Mouse (Mus musculus) forebrain, embryonic 14.5 days (tissue): ENCODE results near the gene Gm21149. TPM values are rescaled to one million over a fixed set of nuclear protein-coding genes. Genes with fewer than 3 reads are reported as not detected.
"Not testable (repeated sequence)": the region's sequence is repeated elsewhere in the genome, so short reads cannot be mapped to it uniquely, and the experiment has no call there.

Experiments used
- ATAC-seq: fragments of 200-750 bp; cut with Nextera tagmentation; 2 replicates; pipeline ENCODE4 v1.8.0; 2017; ENCODE audit warnings: mild to moderate bottlenecking, moderate library complexity
- DNase-seq: peaks from one replicate; pipeline ENCODE4 v3.0.0-alpha.2; 2015; ENCODE audit warnings: low spot score
- H3K27ac ChIP-seq: fragments of 300-500 bp; sonication (generic); 2 replicates; pipeline ENCODE4 v1.5.1; 2014; ENCODE audit warnings: low read depth, mild to moderate bottlenecking, control low read depth, low read length, moderate library complexity
- H3K27me3 ChIP-seq: fragments of 300-500 bp; sonication (generic); replicated peaks from 2 replicates; pipeline ENCODE4 v1.6.1; 2014; ENCODE audit warnings: low read length, control low read depth, mixed read lengths; ENCODE audit not compliant: control insufficient read depth, insufficient read depth
- H3K36me3 ChIP-seq: fragments of 300-500 bp; sonication (generic); 2 replicates; pipeline ENCODE4 v1.6.1; 2014; ENCODE audit warnings: low read length, control low read depth; ENCODE audit not compliant: control insufficient read depth, insufficient read depth
- H3K4me1 ChIP-seq: fragments of 300-500 bp; sonication (generic); 2 replicates; pipeline ENCODE4 v1.6.1; 2014; ENCODE audit warnings: antibody characterized with exemption, low read length, control low read depth; ENCODE audit not compliant: control insufficient read depth, insufficient read depth
- H3K4me2 ChIP-seq: fragments of 300-500 bp; sonication (generic); 2 replicates; pipeline ENCODE4 v1.6.1; 2014; ENCODE audit warnings: mild to moderate bottlenecking, control low read depth, low read length
- H3K4me3 ChIP-seq: fragments of 300-500 bp; sonication (generic); 2 replicates; pipeline ENCODE4 v1.5.1; 2014; ENCODE audit warnings: low read depth, low read length, control low read depth
- H3K9ac ChIP-seq: fragments of 300-500 bp; sonication (generic); 2 replicates; pipeline ENCODE4 v1.6.1; 2014; ENCODE audit warnings: mild to moderate bottlenecking, low read length, control low read depth, moderate library complexity
- H3K9me3 ChIP-seq: fragments of 300-500 bp; sonication (generic); replicated peaks from 2 replicates; pipeline ENCODE4 v1.6.1; 2016; ENCODE audit warnings: low read length, control low read depth, mixed read lengths; ENCODE audit not compliant: control insufficient read depth
- WGBS: fragments of 180-500 bp; shearing (Covaris S2); extraction: QIAGEN DNeasy Blood & Tissue Kit; methylation state at CpG from one replicate; pipeline ENCODE4 v1.1.7; 2014; 5-methylcytosine and 5-hydroxymethylcytosine counted together
- polyA plus RNA-seq: library from polyadenylated mRNA; unstranded; fragments of >200 nt; fragmentation: Nextera tagmentation; extraction: Ambion mirVana; gene quantifications from 2 replicates; pipeline ENCODE4 v1.2.1, GENCODE M21; 2014

Gene Gm21149
- not detected in 2 replicates for polyA plus RNA-seq

DNA sequence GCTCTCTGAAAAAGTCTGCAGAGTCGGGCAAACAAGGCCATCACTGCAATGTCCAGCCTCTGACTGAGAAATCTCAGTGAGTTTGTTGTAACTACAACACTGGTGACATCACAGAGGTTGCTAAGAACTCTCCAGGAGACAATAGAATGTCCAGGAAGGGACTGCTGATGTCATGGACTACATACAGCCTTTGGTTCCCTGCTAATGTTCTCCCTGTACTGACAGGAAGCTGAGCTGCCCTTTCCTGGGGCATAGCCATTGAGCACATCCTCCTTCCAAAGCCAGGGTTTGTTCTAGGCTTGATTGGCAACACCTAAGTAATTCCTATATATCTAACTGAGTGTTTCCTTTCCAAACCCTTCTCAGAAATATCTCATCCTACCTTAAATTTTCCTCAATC lies at the start of gene Gm21149:
Gm21149 (minus strand) TSS at position 101 of the 400 bp plus-strand sequence.
- not testable (repeated sequence) for H3K9ac ChIP-seq, H3K27ac ChIP-seq, H3K9me3 ChIP-seq, H3K27me3 ChIP-seq, H3K4me1 ChIP-seq, DNase-seq, H3K4me2 ChIP-seq, H3K36me3 ChIP-seq, H3K4me3 ChIP-seq, ATAC-seq
- WGBS, result 63% methylated on average over 1 of the region's 1 CpGs

DNA sequence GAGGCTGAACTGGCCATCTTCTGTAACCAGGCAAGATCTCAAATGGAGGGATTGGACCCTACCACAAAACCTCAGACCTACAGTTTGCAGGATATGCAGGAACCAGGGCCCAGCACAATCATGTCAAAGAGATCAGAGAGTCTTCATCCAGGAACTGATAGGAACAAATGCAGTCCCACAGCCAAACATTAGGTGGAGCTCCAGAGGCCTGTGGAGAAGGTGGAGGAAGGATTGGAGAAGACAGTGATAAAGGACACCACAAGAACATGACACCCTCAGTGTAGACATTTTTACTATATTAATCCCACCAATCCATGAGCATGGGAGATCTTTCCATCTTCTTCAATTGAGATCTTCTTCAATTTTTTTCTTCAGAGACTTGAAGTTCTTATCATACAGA lies 46.1 kb upstream of the Gm21149 start:
- H3K9me3 ChIP-seq, H3K27me3 ChIP-seq, H3K4me2 ChIP-seq, H3K4me1 ChIP-seq, DNase-seq, H3K4me3 ChIP-seq, H3K36me3 ChIP-seq, ATAC-seq, H3K9ac ChIP-seq, H3K27ac ChIP-seq: not testable (repeated sequence)

DNA sequence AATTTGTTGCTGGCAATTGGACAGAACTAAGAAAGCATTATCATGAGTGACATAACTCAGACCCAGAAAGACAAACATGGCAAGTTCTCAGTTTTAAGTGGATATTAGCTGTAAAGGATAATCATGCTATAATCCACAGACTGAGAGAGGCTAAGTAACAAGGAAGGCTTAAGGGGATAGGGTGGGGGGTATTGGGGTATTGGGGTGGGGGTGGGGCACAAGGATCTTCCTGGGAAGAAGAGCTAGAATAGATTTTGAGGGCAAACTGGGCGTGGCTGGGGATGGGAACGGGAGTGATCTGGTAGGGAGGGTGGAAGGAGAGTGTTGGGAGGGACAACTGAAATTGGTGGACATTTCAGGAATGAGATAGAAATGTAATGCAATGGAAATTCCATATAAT lies 45.7 kb upstream of the Gm21149 start:
- not testable (repeated sequence) for H3K9me3 ChIP-seq, DNase-seq, H3K4me1 ChIP-seq, H3K4me3 ChIP-seq, H3K4me2 ChIP-seq, H3K9ac ChIP-seq, ATAC-seq, H3K27me3 ChIP-seq, H3K36me3 ChIP-seq, H3K27ac ChIP-seq
- WGBS, result 35% methylated on average over 2 of the region's 2 CpGs

DNA sequence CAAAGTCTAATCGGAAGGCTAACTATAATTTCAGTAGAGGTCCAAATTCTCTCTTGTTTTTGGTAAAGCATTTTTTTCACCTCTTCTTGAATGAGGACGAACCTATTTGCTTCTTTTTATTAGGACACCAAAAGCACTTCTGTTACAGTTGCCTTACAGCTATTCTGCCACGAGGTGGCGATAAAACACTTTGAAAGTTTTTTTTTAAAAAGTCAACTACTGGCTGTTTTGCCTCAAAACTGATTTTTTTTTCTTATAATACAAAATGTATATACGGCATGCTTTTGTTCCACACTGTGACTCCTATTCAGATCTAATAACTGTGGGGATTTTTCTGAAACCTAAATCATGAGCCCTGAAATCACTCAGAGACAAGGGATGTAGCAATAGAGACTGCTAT lies 44.1 kb upstream of the Gm21149 start:
- H3K4me2 ChIP-seq, DNase-seq, H3K36me3 ChIP-seq, ATAC-seq, H3K27me3 ChIP-seq, H3K27ac ChIP-seq, H3K4me1 ChIP-seq, H3K9me3 ChIP-seq, H3K4me3 ChIP-seq, H3K9ac ChIP-seq: not testable (repeated sequence)
- WGBS, result 22% methylated on average over 5 of the region's 5 CpGs

DNA sequence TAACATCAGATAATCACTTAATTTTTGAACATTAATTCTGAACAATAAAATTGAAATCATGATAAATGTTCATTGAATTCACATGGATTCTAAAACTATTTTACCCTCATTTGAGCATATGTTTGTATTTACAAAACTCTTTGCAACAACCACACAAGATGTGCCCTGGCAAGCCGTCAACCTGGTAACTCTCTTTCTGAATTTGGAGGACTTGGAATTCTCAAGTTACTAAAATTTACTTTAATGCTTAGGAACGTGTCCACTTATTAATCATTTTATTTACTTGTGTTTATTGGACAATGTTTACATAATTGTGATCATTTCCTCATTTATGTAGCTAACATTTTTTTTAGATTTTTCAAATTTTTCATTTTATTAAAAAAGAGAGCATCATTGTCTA lies 40.8 kb upstream of the Gm21149 start:
- H3K27me3 ChIP-seq, H3K4me3 ChIP-seq, DNase-seq, H3K27ac ChIP-seq, H3K9ac ChIP-seq, H3K4me2 ChIP-seq, H3K36me3 ChIP-seq, ATAC-seq, H3K9me3 ChIP-seq, H3K4me1 ChIP-seq: not testable (repeated sequence)
- 76% methylated on average over 2 of the region's 2 CpGs for WGBS

DNA sequence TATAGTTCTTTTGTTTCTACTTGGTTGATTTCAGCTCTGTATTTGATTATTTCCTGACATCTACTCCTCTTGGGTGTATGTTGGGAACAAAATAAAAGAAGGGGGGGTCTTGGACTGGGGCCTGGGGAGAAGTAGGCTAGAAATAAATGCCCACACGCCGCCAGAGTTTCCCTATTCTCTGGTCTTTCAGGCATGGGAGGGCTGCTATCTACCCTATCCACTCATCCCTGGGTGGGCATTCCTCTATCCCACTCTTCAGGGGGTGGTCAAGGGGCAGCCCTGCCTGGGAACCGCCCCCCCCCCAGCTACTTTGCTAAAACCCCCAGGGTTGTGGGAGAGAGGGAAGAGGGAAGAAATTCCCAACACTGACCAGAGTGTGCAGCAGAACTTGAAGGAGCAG lies 35.9 kb upstream of the Gm21149 start:
- ATAC-seq, H3K9ac ChIP-seq, DNase-seq, H3K4me3 ChIP-seq, H3K27ac ChIP-seq, H3K36me3 ChIP-seq, H3K27me3 ChIP-seq, H3K4me2 ChIP-seq, H3K4me1 ChIP-seq: not testable (repeated sequence)
- H3K9me3 ChIP-seq, result peaks cover 18% of the 10 kb centered on the region
- 65% methylated on average over 3 of the region's 3 CpGs for WGBS

DNA sequence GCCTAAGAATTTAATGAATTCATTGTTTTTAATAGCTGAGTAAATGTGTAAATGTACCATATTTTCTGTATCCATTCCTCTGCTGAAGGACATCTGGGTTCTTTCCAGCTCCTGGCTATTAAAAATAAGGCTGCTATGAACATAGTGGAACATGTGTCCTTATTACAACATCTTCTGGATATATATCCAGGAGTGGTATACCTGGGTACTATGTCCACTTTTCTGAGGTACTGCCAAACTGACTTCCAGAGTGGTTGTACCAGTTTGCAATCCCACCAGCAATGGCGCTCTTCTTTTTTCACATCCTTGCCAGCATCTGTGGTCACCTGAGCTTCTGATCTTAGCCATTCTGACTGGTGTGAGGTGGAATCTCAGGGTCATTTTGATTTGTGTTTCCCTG lies 33.6 kb upstream of the Gm21149 start:
- not testable (repeated sequence) for H3K27ac ChIP-seq, H3K4me2 ChIP-seq, H3K4me1 ChIP-seq, DNase-seq, H3K9ac ChIP-seq, H3K36me3 ChIP-seq, H3K27me3 ChIP-seq, H3K4me3 ChIP-seq, ATAC-seq
- WGBS, result 89% methylated on average over 1 of the region's 1 CpGs
- H3K9me3 ChIP-seq, result peaks cover 18% of the 10 kb centered on the region

- H3K27me3 ChIP-seq, H3K4me2 ChIP-seq, H3K27ac ChIP-seq, DNase-seq, H3K9ac ChIP-seq, H3K4me3 ChIP-seq, H3K36me3 ChIP-seq, H3K4me1 ChIP-seq, ATAC-seq: not testable (repeated sequence)
- WGBS, result 63% methylated on average over 6 of the region's 6 CpGs
- peaks cover 18% of the 10 kb centered on the region for H3K9me3 ChIP-seq
Observed at GRCm38 (mm10) chr5:15508460-15509451, 32.4 kb upstream of the Gm21149 start.

DNA sequence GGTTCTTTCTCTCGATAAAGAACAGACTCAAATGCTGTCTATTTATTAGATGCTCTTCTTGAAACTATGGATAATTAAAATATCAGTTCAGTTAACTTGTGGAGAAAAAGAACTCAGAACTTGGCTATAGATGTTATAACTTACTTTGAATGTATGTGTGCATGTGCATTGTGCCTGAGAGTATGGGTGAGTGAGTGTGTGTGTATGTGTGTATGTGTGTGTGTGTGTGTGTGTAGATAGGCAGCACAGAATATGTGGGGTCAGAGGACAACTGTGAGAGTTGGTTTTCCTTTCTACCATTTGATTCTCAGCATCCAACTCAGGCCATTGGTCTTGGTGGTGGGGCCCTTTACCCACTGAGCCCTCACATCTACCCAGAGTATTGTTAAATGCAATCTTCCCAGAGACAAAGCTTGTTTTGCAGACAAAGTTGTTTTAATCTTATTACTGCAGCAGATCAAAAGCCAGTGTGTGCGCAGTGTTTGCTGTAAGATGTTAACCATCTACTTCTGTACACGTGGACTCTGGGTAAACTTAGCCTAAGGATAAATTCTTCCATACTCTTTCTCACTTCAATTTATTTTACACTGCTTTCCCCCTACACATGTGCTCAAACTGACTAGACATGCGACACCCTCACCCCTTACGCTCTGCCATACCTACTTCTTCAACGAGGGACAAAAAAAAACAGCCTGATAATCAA lies 31.6 kb upstream of the Gm21149 start:
- not testable (repeated sequence) for H3K36me3 ChIP-seq, H3K4me3 ChIP-seq, H3K27me3 ChIP-seq, H3K4me1 ChIP-seq, H3K27ac ChIP-seq, H3K9ac ChIP-seq, DNase-seq, H3K4me2 ChIP-seq
- H3K9me3 ChIP-seq, result peaks cover 18% of the 10 kb centered on the region
- peak; percentile 40; the same call in 1 of the 2 replicates for ATAC-seq
- whole genome bisulfite sequencing, result 69% methylated on average over 6 of the region's 6 CpGs
